Mouse (Mus musculus) layer of hippocampus, adult 18-20 months (tissue): Measurements from ENCODE around the gene Zg16. TPM values are rescaled to one million over a fixed set of nuclear protein-coding genes. Genes with fewer than 3 reads are reported as not detected.
"Not testable (repeated sequence)": the region's sequence is repeated elsewhere in the genome, so short reads cannot be mapped to it uniquely, and the experiment has no call there.

Source experiments
- DNase-seq, 2 experiments: peaks; one replicate each; pipeline ENCODE4 v3.0.0; 2022; ENCODE audit warnings: low spot score in 2 of 2
- long read RNA-seq: library from polyadenylated mRNA; stranded (forward); transcript quantifications from one replicate; pipeline ENCODE4 v2.0.0, GENCODE M21; 2021
- total RNA-seq, 2 experiments: library from RNA; stranded (reverse); gene quantifications; 2 replicates each; pipeline ENCODE4 v1.2.3; 2021

The Zg16 gene
- not detected for total RNA-seq
- long read RNA-seq, result 0 reads

- DNase-seq, result not testable (repeated sequence)
Observed at GRCm38 (mm10) chr7:127087278-127088010, at the start of gene Zg16. Zg16 (minus strand) TSS chr7:127087328.

- DNase-seq, result no peak
Observed at GRCm38 (mm10) chr7:127136181-127137071, 49.3 kb upstream of the Zg16 start.

- no peak for DNase-seq
Observed at GRCm38 (mm10) chr7:127134821-127135447, 47.8 kb upstream of the Zg16 start.

- peak; percentile 26 to 51 for DNase-seq
Observed at GRCm38 (mm10) chr7:127133125-127133524, 46.0 kb upstream of the Zg16 start.

- DNase-seq, result peak; percentile 48 to 85
Observed at GRCm38 (mm10) chr7:127129638-127130037, 42.5 kb upstream of the Zg16 start.

GRCm38 (mm10) chr7:127121911-127122270, 34.8 kb upstream of the Zg16 start, which contains the start of gene Qprt:
Qprt (minus strand) TSS chr7:127122226.
- DNase-seq, result no peak

GRCm38 (mm10) chr7:127121061-127121910, 34.2 kb upstream of the Zg16 start:
- DNase-seq, result no peak

- no peak for DNase-seq
Observed at GRCm38 (mm10) chr7:127118671-127119445, 31.7 kb upstream of the Zg16 start.

- DNase-seq, result no peak
Observed at GRCm38 (mm10) chr7:127117948-127118347, 30.8 kb upstream of the Zg16 start.

- peak; percentile 28 to 47 for DNase-seq
Observed at GRCm38 (mm10) chr7:127116331-127116935, 29.3 kb upstream of the Zg16 start.

GRCm38 (mm10) chr7:127114920-127115319, 27.8 kb upstream of the Zg16 start:
- DNase-seq, result no peak

GRCm38 (mm10) chr7:127113614-127114259, 26.6 kb upstream of the Zg16 start:
- DNase-seq, result no peak

GRCm38 (mm10) chr7:127112921-127113597, 25.9 kb upstream of the Zg16 start:
- DNase-seq, result no peak

- DNase-seq, result no peak
Observed at GRCm38 (mm10) chr7:127112251-127112841, 25.2 kb upstream of the Zg16 start.

- peak; percentile 26 to 41 for DNase-seq
Observed at GRCm38 (mm10) chr7:127111461-127111860, 24.3 kb upstream of the Zg16 start.

- DNase-seq, result peak; percentile 65 to 89
Observed at GRCm38 (mm10) chr7:127110239-127111007, 23.3 kb upstream of the Zg16 start.

- no peak for DNase-seq
Observed at GRCm38 (mm10) chr7:127105551-127105950, 18.4 kb upstream of the Zg16 start.
